Mouse (Mus musculus) adrenal gland, postnatal 4 days (tissue): ENCODE data around the gene Mpp5. TPM values are rescaled to one million over a fixed set of nuclear protein-coding genes. Genes with fewer than 3 reads are reported as not detected.

Experiments
- DNase-seq, 2 experiments: peaks; one replicate each; pipeline ENCODE4 v3.0.0; 2021 to 2022; ENCODE audit warnings: low spot score in 2 of 2, mixed read lengths in 2 of 2
- long read RNA-seq, 2 experiments: library from polyadenylated mRNA; stranded (forward); transcript quantifications; one replicate each; pipeline ENCODE4 v2.0.0; 2021
- total RNA-seq, 2 experiments: library from RNA; stranded (reverse); gene quantifications; 2 replicates each; pipeline ENCODE4 v1.2.3; 2021

Gene Mpp5
- 10 to 100 TPM; 18.4 to 26.1 TPM for total RNA-seq
- long read RNA-seq, experiment 1, partial matches to known transcripts: 1 of 2 reads
- long read RNA-seq, experiment 1, other reads (novel, unspliced or antisense): 0 of 2 reads
- long read RNA-seq, experiment 2, full-length matches to known transcripts: 2 of 13 reads
- long read RNA-seq, experiment 2, partial matches to known transcripts: 6 of 13 reads
- long read RNA-seq, experiment 2, other reads (novel, unspliced or antisense): 5 of 13 reads

GRCm38 (mm10) chr12:78748557-78749377, at the start of gene Mpp5:
Gene Mpp5, plus strand, starts transcription at chr12:78748907.
- peak; percentile 89 to 92 for DNase-seq

- DNase-seq: no peak
Measured at GRCm38 (mm10) chr12:78717783-78718182, 30.9 kb upstream of the Mpp5 start.

- no peak for DNase-seq
Measured at GRCm38 (mm10) chr12:78727723-78728122, 21.0 kb upstream of the Mpp5 start.

GRCm38 (mm10) chr12:78739633-78740032, 9.1 kb upstream of the Mpp5 start:
- no peak for DNase-seq

- no peak for DNase-seq
Measured at GRCm38 (mm10) chr12:78740289-78740688, 8.4 kb upstream of the Mpp5 start.

- DNase-seq: no peak
Measured at GRCm38 (mm10) chr12:78746226-78746625, 2.5 kb upstream of the Mpp5 start.

GRCm38 (mm10) chr12:78747406-78747805, 1.3 kb upstream of the Mpp5 start:
- no peak for DNase-seq

- no peak for DNase-seq
Measured at GRCm38 (mm10) chr12:78748113-78748512, 594 bp upstream of the Mpp5 start.

GRCm38 (mm10) chr12:78749378-78749801, 683 bp downstream of the Mpp5 start:
- peak; percentile 32 to 38 for DNase-seq

GRCm38 (mm10) chr12:78761979-78762378, 13.3 kb downstream of the Mpp5 start:
- no peak for DNase-seq

- no peak for DNase-seq
Measured at GRCm38 (mm10) chr12:78769031-78769713, 20.5 kb downstream of the Mpp5 start.

- no peak for DNase-seq
Measured at GRCm38 (mm10) chr12:78773211-78773610, 24.5 kb downstream of the Mpp5 start.

- DNase-seq: no peak
Measured at GRCm38 (mm10) chr12:78777916-78778315, 29.2 kb downstream of the Mpp5 start.

- no peak for DNase-seq
Measured at GRCm38 (mm10) chr12:78778423-78779067, 29.8 kb downstream of the Mpp5 start.

GRCm38 (mm10) chr12:78788266-78788873, 39.7 kb downstream of the Mpp5 start:
- DNase-seq: no peak

- DNase-seq: no peak
Measured at GRCm38 (mm10) chr12:78790791-78791190, 42.1 kb downstream of the Mpp5 start.

GRCm38 (mm10) chr12:78794236-78794635, 45.5 kb downstream of the Mpp5 start:
- no peak for DNase-seq

GRCm38 (mm10) chr12:78800036-78800435, 51.3 kb downstream of the Mpp5 start:
- DNase-seq: no peak

- DNase-seq: no peak
Measured at GRCm38 (mm10) chr12:78801836-78802235, 53.1 kb downstream of the Mpp5 start.

- no peak for DNase-seq
Measured at GRCm38 (mm10) chr12:78814437-78814836, 65.7 kb downstream of the Mpp5 start.

- DNase-seq: no peak
Measured at GRCm38 (mm10) chr12:78834496-78834895, 85.8 kb downstream of the Mpp5 start.
